Mouse (Mus musculus): Measurements from ENCODE around the gene Ndrg3. TPM values are rescaled to one million over a fixed set of nuclear protein-coding genes. Genes with fewer than 3 reads are reported as not detected.
A peak's percentile ranks its signal among the peaks of the same experiment; 100 is the strongest.
"Not testable (repeated sequence)": the region's sequence is repeated elsewhere in the genome, so short reads cannot be mapped to it uniquely, and the experiment has no call there.

Ndrg3 gene
- total RNA-seq, 2 experiments from 2014 or later: 47.2 to 47.9 TPM

DNA sequence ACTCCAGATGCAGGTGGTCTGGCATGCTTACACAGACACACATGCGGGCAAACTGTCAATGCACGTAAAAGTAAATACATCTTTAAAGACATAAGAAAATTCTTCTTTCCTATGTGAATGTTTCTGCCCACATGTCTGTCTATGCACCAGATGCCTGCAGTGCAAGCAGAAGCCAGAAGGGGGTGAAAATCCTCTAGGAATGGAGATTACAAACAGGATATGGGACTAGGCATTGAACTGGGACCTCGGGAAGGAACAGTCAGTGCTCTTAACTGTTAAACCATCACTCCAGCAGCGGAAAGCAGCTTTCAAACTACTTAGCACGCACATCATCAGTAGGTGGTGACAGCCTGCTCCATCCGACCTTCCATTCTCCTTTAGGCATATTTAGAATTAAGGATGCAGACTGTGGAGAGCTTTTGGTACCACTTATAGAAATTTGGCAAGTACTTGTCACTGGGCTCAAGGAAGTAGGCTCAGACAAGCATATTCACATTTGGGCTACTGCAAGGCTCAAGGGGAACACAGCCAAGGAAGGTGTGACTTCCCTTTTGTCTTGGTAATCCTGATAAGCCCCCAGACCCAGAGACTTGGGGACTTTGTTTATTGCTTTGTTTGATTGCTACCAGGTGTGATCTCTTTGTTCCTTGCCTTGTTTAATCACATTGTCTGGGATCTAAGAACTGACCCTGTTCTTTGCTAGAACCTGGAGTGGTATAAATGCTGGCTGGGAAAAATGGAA, 86.7 kb downstream of the Ndrg3 start:
- peak in 1 of 2 experiments; percentile 28 for DNase-seq (ENCODE audit: low spot score in 2 of 2)

- DNase-seq (ENCODE audit: low spot score in 2 of 2): no peak
Measured at GRCm38 (mm10) chr2:156903367-156903766, 88.5 kb downstream of the Ndrg3 start.

DNA sequence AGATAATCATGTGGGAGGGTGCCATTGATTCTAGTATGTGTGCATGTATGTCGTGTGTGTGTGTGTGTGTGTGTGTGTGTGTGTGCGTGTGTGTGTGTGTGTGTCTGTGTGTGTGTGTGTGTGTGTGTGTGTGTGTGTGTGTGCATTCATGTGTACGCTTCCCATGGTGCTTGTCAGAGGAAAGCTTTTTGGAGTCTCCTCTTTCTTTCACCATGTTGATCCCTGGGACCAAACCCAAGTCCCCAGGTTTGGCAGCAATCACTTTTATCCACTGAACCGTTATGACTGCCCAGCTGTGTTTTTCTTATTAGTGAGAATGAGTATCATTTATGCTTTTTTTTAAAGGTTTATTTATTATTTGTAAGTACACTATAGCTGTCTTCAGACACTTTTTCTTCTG, 89.4 kb downstream of the Ndrg3 start:
- DNase-seq (ENCODE audit: low spot score in 2 of 2): not testable (repeated sequence)

DNA sequence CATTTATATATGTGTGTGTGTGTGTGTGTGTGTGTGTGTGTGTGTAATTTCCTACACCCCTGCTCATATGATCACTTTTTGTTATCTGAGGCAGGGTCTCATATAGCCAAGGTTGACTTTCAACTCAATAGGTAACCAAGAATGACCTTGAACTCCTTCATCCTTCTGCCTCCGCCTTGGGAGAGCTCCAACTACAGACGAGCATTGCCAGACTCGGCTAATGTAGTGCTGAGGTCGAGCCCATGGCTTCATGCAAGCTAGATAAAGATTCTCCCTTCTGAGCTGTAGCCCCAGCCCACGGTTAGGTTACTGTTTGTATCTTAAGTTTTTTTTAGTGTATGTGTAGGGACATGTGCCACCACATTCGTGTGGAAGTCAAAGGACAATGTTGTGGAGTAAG, 90.0 kb downstream of the Ndrg3 start:
- DNase-seq (ENCODE audit: low spot score in 2 of 2): no peak

- DNase-seq (ENCODE audit: low spot score in 2 of 2): no peak
Measured at GRCm38 (mm10) chr2:156901344-156901743, 90.5 kb downstream of the Ndrg3 start.

DNA sequence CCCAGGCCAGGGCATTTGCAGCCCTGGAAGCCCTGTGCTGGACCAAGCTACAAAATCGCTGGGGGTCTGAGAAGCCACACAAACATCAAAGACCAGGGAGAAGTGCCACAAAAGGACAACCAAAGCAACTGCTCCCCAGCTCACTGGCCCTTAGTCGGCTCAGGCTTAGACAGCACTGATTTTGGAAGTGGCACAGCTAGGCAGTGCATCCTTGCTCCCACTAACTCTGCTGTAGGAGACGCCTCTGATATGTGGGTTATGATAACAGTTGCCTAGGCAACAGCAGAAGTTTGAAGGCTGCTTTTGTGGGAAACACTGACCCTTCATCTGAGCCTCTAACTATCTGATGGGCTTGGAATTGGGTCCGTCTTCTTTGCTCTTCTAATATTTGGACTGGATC, 92.7 kb downstream of the Ndrg3 start:
- no peak for DNase-seq (ENCODE audit: low spot score in 2 of 2)

- DNase-seq (ENCODE audit: low spot score in 2 of 2): no peak
Measured at GRCm38 (mm10) chr2:156898374-156898773, 93.5 kb downstream of the Ndrg3 start.

GRCm38 (mm10) chr2:156897034-156897433, 94.8 kb downstream of the Ndrg3 start:
- DNase-seq (ENCODE audit: low spot score in 2 of 2): no peak

- DNase-seq (ENCODE audit: low spot score in 2 of 2): no peak
Measured at GRCm38 (mm10) chr2:156896384-156896914, 95.4 kb downstream of the Ndrg3 start.

DNA sequence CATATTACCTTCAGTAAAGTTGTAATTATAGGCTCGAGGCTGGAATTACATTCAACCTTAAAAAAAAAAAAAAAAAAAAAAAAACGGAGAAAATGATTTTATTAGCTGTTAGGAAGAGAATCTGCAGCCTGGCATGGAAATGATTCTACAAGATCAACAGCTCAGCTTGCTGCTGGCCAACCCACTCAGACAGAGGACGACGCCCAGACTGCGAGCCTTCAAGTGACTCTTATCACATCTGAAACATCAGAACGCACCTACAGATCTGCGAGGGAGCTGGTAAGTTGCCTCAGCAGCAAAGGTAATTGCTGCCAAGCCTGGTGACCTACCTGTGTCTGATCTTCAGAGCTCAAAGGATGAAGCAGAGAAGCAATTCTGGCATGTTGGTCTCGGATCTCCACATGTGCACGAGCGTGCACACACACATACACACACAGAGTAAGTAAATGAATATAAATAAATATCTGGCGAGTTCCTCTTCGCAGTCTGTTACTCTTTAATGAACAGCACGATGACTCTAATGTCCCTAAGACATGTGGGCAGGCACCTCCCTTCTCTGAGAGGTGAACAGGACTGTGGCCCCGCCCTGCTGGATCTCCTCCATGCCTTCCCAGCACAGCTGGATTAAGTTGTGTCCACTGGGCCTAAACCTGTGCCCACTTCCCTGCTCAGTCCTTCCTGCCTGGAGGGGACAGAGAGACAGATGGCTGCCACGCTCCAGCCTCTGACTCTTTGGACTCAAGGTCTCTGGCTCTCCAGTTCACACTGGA, 97.2 kb downstream of the Ndrg3 start:
- no peak for DNase-seq (ENCODE audit: low spot score in 2 of 2)

- DNase-seq (ENCODE audit: low spot score in 2 of 2): no peak
Measured at GRCm38 (mm10) chr2:156892821-156893220, 99.0 kb downstream of the Ndrg3 start.

DNA sequence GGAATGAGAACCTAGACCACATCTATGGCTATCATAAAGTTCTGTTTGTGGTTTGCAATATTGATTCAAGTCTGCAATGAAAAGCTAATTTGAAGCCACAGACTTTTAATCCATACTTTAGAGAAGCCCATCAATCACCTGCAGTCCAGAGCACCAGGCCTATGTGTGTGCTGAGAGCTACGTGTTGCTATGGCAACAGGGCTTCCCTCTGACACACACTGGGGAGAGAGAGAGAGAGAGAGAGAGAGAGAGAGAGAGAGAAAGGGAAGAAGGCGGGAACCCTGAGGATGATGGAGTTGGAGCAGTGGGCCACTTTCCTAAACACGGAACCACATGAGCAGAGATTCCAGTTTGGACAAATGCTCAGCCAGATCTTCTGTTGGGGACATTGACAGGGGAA, 99.6 kb downstream of the Ndrg3 start:
- no peak for DNase-seq (ENCODE audit: low spot score in 2 of 2)

DNA sequence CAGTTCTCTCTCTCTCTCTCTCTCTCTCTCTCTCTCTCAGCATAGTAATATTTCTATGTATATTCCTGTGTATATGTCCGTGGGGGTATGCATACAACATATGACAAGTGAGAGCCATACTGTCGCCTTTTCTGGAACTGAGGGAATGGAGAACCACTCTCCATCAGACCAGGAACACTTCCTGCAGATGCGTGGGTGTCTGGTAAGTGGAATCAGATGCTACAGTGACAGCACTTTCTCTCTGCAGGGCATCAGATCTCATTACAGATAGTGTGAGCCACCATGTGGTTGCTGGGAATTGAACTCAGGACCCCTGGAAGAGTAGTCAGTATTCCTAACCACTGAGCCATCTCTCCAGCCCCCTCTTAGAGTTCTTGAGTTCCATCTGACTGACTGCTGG, 103.4 kb downstream of the Ndrg3 start:
- no peak for DNase-seq (ENCODE audit: low spot score in 2 of 2)

GRCm38 (mm10) chr2:156887017-156887416, 104.8 kb downstream of the Ndrg3 start, which contains the start of gene Sla2:
TSS of gene Sla2 (minus strand) at chr2:156887192.
- DNase-seq (ENCODE audit: low spot score in 2 of 2): no peak

DNA sequence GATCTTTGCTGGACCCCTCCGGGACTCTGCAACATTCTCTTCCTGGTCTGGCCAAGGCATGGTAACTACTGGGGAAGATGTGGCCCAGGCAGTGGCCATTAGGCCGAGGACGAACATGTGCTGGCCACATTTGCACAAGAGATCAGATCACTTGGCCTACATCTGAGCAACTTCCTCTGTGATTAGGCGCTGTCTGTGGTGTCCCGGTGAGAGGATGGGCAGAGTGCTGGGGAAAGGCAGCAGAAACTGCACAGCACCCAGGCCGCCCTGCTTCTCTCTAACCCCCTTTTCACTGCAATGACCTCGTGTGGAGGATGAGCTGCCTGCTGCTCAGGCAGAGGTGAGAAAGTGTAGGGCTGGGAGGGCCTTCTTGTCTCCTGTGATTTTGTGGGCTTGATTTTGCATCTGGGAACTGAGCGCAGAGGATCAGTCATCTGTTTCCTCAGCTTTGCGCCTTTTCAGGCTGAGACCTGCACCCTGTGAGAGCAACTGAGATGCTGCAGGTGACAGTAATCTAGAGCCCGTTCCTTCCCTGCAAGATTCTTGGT, 105.7 kb downstream of the Ndrg3 start:
- DNase-seq (ENCODE audit: low spot score in 2 of 2): no peak

DNA sequence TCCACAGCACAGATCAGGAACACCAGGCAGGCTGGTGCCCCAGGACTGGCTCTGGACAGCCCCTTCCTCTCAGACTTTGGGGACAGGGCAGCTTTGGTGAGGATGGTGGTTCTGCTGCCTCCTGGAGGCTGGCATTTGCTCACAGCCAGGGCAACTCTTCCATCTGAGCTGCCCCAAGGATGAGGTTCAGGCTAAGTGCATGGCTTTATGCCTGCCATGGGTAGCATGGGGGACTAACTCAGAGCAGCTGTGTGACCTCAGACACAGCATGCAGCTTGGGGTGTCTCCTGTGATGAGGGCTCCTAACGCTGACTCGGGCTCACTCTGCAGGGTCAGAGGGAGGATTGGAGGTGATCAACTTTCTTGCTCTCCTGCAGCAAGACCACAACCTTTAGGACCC, 106.2 kb downstream of the Ndrg3 start:
- DNase-seq (ENCODE audit: low spot score in 2 of 2): not testable (repeated sequence)

DNA sequence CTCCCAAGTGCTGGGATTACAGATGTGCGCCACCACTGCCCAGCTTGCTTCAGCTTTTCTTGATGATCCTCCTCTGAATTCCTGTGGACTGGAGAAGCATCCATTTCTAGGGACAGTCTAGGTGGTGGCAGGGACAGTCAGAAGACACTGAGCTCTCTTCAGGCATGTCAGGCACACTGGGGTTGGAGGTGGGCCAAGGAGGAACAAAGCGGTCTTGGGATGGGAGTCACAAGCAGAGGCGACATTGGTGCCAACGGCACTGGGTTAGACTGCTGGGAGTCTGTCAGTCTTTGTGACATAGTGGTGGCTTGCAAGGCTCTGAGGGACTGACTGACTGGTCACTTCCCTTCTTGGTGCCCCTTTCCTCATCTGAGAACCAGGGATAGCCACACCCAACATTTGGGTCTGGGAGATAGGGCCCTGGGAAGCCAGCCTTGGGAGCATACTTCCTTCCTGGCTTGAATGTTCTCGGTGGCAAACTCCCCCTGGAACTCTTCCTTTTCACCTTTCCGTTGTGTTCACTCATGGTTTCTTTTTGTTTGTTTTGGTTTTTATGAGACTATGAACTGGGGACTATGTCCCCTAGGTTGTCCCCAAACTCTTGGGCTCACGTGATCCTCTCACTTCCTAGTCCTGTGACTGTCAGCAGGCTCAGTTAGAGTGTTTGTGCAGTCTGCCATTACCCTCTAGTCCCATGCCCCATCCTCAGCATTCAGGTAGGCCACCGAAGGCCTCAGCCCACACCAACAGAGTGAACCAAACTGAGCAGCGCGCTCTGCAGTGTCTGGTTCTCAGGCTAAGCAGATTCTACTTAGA, 107.3 kb downstream of the Ndrg3 start:
- DNase-seq (ENCODE audit: low spot score in 2 of 2): no peak

DNA sequence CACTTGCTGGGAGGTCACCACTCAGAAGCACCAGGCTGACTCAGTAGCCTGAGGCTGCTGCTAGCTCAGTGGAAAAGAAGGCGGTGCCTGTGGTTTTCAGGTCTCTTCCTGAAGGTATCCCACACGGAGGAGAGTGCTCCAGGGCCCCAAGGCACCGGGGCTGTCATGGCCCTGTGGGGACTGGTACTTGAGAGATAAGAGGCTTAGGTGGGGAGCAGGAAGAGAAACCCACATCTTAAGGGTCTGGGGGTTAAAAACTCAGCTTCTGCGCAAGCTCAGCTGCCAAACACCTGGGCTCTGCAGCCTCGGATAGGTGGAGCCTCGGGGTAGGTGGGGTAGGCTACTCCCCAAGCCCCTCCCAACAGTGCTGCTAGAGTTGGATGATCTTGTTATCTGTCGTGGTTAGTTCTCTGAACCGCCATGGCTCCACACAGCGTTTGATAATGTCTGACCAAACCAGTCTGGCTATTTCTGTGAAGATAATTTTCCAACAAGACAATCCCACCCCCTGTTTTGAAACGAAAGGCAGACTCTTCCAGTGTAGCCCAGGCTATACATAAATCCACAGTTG, 109.3 kb downstream of the Ndrg3 start:
- no peak for DNase-seq (ENCODE audit: low spot score in 2 of 2)

DNA sequence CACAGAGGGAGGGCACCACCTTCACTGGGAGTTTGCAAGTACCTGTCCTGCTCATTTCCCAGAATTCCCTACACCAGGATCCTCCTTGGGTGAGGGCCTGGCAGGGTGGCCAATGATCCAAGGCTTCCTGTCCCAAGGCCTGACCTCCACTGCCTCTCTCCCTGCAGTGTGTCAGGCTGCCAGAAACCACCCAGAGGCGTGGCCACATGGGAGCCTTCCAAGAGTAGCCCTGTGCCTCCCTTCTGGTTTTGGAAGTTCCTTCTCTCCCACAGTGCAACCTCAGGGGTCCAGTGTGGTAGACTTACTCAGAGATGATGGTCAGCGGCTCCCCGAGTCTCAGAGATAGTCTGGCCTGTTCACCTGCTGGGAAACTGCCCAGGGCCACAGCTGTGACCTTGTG, 112.3 kb downstream of the Ndrg3 start:
- DNase-seq (ENCODE audit: low spot score in 2 of 2): peak in 1 of 2 experiments; percentile 18

DNA sequence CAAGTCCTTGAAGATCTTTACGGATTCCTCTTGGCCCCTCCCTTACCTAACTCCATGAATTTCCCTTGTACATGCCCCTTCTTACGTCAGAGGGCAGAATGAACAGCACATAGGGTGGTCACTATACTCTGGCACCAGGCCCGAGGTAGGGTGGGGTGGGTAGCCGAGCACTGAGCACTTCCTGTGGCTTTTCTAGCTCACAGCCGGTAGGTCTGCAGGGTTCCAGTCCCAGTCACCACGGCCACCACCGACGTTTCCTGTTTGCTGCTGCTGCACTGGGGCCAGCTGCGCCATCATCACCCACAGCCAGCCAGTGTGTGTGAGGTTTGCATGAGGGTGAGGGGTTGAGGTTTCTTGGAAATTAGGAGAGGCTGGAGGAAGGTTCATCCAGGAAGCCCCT, 114.1 kb downstream of the Ndrg3 start:
- no peak for DNase-seq (ENCODE audit: low spot score in 2 of 2)

All from adrenal gland, postnatal 4 days (tissue).